Mouse (Mus musculus) telencephalon, adult 2 months (tissue): Measurements from ENCODE around the gene Hdhd5.

ENCODE experiments used
- DNase-seq: peaks from one replicate; pipeline ENCODE4 v3.0.0-alpha.2; 2011; ENCODE audit warnings: low read depth, low spot score

Gene Hdhd5

DNA sequence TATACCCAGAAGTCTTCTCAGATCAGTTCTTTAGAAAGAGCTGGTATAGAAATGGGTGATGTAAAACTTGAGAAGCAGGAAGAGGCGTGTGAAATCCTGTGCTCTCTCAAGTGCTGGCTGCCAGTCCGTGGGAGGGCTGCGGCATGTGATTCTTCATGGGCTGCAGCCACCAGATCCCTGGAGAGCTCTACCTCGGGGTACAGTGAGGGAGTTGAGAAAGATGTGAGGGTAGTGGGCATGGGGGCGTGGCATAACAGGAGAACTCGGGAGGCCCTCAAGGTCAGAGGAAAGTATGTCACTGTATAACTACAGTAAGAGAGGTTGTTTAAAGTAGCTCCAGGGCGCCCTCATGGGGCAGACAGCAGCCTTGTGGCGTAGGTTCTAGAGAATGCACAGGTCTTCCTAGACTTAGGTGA, 47.9 kb downstream of the Hdhd5 start:
- peak; percentile 91 for DNase-seq

DNA sequence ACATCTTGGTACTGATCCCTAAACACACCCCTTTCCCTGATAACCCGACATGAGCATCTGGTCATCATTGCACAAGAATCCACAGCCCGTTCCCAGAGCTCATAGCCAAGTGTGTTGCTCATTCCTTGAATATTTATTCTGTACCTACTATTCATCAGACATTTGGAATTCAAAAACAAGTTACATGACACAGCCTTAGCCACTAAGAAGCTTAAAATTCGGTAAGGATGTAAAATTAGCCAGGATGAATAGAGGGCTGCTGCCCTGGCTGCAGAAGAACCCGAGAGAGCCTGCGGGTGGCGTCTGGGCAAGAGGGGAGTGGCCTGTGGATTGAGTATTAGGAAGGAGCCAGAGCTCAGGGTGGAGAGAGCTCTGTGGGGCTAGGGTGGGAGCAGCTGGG, 48.4 kb downstream of the Hdhd5 start:
- DNase-seq, result no peak

DNA sequence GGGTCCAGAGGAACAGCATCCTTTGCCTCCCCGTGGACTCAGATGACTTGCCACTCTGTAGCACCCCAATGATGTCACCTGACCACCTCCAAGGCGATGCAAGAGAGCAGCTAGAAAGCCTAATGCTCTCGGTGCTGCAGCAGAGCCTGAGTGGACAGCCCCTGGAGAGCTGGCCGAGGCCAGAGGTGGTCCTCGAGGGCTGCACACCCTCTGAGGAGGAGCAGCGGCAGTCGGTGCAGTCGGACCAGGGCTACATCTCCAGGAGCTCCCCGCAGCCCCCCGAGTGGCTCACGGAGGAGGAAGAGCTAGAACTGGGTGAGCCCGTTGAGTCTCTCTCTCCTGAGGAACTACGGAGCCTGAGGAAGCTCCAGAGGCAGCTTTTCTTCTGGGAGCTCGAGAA, 49.1 kb downstream of the Hdhd5 start:
- DNase-seq, result no peak

DNA sequence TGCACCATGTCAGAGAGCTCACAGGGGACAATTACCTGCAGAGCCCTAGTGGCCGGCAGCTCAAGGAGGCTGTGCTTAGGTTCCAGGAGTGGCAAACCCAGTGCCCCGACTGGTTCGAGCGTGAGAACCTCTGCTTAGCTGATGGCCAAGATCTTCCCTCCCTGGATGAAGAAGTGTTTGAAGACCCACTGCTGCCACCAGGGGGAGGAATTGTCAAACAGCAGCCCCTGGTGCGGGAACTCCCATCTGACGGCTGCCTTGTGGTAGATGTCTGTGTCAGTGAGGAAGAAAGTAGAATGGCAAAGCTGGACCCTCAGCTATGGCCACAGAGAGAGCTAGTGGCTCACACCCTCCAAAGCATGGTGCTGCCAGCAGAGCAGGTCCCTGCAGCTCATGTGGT, 49.6 kb downstream of the Hdhd5 start:
- no peak for DNase-seq

DNA sequence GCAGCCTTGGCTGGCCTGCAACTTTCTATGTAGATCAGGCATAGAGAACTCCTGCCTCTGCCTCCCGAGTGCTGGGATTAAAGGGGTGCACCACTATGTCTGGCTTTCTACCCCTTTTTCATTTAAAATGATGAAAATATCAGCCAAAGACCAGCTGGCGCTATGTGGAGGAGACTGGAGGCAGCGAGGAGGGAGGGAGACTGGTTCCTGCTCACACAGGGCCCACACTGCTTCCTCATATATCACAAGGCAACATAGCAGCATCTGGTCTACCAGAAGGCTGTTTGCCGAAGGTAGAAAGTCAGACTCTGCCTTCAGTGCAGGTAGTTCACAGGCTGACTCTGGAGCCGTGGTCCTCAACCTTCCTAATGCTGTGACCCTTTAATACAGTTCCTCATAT, 50.8 kb downstream of the Hdhd5 start:
- peak; percentile 86 for DNase-seq

DNA sequence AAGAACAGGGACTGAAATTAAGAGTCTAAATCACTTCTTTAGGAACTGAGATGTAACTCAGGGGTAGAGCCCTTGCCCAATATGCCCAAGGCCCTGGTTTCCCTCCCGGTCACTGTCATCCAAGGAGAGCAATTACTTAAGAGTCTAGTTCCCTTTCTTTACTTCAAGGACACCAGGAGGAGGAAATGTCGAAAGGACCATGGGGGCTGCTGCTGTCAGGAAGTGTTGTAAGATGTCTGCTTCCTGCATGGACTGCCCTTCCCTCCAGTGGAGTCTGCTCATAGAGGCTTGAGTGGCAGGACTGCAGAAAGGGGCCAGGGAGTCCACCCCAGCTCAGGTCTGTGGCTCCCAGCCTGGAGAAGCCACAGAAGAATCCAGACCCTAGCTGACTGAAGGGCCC, 51.8 kb downstream of the Hdhd5 start:
- no peak for DNase-seq

DNA sequence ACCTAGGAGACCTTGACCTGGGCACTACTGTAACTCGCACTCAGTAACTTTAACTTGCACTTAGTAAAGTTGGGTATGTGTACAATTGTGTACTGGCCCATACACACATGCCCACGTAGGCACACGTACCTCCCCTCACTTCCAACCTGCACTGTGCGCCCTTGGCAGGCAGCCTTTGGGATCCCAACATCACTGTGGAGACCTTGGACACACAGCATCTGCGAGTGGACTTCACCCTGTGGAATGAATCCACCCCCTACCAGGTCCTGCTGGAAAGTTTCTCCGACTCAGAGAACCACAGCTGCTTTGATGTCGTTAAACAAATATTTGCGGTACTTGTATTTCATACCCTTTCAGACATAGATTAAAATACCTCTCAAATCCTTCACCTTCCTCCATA, 55.8 kb downstream of the Hdhd5 start:
- no peak for DNase-seq

DNA sequence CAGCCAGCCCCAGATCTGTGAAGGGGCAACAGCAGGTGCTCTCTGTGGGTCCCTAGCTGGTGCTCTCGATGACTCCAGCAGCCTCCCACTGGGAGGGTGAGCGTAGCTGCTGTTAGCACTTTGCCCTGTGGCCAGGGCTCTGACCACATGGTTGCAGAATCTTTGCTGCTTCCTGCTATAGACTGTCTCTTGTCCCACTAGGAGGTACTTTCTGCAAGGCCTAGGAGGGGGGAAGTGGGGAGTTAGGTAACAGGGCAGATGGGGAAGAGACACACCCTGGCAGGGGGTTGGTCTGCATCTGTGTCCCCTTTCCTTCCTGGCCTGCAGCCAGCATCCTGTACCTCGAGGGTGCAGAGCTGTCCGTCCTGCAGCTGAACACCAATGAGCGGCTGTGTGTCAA, 57.7 kb downstream of the Hdhd5 start:
- DNase-seq, result no peak

DNA sequence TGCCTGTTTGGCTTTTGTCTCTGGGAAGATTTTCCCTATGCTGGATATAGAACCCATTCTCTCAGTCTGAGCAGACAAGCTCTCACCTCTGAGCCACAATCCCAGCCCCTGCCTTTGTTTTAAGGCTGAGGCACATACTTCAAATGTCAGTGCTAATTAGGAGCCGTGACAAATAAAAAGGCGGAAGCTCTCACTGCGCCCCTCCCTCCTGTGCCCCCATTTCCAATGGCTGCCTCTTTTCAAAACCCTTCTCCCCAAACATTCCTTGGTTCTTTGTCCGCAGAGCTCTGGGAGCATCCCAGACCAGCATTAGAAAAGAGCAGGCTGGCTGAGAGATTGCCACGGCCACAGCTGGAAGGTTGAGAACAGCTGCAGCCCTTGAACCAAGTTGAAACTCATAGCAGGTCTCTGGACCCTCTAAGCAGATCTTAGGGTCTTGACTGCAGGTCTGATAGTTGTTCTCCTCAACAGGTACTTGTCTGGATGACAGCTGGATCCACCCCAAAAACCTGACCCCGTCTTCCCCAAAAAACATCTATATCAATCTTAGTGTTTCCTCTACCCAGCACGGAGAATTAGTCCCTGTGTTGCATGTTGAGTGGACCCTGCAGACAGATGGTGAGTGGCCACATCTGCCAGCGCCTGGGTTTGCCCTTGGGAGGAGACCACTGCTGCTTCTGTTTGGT, 58.5 kb downstream of the Hdhd5 start:
- DNase-seq, result no peak

DNA sequence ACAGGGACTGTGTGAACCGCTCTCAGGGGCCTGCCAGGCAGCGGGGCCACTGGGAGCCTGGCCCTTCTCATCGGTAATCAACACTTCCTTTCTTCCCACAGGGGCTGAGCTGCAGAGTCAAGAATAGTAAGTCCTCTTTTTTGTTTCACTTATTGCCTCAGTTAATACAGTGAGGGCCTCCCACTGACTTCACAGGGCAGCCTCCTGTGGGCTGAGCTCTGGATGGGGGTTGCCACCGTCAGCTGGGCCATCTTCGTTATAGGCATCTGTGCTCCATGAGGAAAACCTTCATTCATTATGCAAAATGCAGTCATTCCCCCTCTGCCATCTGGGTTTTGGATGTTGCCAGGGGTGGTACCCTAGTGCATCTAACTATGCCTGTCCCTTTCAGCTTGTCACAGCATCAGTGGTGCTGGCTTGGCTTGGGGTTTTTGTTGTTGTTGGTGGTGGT, 59.1 kb downstream of the Hdhd5 start:
- no peak for DNase-seq

DNA sequence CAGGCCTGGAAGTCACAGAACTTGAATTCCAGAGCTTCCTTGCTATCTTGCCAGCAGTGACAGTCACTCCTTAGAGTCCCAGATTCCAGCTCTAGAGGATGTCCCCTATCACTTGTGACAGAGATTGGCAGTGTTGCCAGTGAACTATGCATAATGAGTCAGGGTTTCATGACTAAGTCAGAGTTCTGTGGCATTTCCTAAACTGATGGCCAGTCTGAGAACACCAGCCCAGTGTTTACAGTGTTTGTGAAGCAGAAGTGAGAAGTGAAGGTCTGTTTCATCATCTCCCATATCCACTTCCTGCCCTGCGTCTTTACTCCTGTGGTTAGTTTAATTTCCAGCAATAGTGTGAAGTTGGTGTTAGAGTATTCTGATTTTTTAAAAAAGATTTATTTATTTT, 60.5 kb downstream of the Hdhd5 start:
- no peak for DNase-seq

DNA sequence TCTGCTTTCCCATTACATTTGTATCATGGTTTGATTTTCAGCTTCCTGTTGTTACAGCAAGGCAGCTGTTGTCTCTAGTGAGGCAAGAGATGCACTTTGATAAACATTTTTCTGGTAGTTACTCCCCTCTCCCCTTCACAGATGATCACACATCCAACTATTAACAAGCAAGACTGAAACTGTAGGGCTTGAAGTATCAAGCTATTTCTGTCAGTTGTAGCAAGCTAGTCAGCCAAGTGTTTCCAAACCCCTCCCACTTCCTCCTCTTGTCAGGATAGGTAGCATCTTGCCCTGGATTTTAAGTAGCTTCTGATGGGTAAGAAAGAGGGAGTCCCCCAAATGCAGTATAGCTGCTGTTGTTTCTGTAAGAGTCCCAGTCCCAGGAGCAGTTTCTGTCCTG, 61.3 kb downstream of the Hdhd5 start:
- no peak for DNase-seq

DNA sequence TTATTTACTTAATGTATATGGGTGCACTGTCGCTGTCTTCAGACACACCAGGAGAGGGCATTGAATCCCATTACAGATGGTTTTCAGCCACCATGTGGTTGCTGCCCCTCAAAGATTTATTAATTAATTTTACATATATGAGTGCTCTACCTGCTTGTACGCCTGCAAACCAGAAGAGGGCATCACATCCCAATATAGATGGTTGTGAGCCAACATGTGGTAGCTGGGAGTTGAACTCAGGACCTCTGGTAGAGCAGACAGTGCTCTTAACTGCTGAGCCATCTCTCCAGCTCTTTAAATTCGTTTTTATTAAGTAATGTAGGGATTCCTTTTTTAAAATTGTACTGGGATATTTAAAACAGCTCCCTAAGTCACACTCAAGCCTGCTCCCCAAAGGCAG, 61.9 kb downstream of the Hdhd5 start:
- no peak for DNase-seq

DNA sequence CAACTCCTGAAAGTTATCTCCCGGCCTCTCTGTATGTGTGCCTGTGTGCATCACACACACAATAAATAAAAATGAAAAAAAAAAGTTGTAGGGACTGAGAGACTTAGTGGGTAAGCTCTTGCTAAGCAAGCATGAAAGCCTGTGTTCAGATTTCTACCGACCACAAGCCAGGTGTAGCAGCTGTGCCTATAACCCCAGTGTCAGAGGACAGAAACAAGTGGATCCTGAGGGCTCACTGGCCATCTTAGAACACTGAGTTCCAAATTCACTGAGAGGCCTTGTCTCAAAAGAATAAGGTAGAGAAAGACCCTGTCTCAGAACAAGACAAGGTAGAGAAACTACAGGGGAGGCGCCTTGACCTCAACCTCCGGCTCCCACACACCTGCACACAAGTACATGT, 62.9 kb downstream of the Hdhd5 start:
- DNase-seq, result no peak

DNA sequence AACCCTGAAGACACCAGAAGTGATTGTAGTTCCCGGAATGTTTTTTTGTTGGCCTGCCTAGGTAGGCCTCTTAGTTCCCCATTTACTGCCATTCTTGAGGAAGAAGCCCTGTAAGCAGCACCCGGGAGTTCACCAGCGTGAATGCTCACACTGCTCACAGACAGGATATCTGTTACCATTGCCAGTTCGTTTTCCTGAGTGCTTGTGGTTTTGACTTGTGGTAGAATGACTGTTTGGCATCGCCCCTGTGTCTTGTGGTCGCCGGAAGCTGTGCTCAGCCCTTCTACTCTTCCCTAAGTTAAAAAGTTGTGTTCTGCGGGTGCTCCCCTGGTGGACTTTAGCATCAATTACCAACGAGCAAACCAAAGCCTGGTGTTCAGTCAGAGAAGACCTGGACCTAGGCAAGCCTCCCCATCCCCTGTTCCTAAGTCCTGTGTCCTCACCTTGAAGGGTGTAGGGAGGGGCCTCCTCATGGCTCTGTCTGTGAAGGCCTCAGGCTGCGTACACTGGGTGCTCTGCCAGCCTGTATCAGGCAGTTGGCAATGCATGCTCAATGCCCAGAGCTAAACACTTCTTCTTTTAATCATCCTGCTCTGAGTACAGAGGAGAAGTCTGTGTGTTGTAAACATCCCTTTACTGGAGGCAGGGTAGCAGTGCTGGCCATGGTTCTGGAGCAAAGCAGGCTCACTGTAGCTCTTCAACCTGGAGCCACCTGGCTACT, 64.3 kb downstream of the Hdhd5 start:
- no peak for DNase-seq

DNA sequence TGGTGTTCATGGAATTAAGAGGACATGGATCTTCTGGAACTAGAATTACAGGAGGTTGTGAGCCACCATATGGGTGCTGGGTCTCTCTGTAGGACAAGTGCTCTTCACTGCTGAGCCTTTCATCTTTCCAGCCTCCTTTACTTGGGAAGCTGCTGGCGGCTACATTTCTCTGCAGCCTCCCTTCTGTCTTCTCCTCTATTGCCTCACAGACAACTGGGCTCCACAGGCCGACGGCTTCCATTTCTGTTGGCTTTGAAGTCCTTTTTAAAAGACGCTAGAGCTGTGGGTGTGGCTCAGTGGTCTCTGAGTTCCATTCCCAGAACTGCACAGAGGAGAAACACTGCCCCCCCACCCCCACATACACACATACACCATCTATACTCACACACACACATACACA, 65.7 kb downstream of the Hdhd5 start:
- no peak for DNase-seq

DNA sequence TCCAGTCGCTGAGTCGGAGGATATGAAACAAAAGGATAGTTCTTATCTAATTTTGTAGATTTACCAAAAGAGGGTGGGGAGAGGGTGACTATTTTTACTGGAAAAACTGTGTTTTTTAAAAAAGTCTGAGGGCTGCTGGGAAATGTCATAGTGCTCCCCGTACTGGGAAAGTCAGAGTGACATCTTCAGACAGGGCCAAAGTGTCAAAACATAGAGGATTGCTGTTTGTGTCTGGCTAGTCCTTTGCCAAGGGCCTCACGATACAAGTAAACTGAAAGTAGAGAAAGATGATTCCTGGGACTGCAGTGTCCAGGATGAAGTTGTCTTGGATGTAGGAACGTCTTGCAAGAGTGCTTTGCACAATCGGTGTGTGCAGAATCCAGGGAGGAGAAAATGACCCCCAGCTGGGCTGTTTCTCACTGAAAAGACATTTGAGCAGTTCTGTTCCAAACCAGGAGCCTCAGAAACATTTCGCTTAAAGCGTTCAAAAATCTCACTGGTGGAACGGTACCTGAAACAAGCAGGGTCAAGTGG, 66.6 kb downstream of the Hdhd5 start:
- DNase-seq, result no peak

DNA sequence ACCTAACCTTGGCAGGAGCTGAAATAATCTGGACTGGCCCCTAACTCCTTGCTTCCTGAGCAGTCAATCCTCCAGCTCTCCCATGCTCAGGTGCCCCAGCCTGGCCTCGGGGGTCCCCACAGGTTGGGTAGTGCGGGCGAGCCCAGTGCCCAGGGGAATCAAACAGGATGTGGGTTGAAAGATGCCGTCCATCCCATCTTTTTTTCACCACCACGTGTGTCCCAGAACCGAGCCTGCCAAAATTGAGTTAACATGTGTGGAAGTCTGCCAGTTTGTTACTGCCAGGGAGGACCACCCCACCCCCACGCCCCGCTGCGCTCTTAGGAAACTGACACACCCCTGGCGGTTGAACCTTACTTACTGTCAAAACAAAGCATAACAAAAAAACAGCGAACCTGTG, 67.2 kb downstream of the Hdhd5 start:
- no peak for DNase-seq

DNA sequence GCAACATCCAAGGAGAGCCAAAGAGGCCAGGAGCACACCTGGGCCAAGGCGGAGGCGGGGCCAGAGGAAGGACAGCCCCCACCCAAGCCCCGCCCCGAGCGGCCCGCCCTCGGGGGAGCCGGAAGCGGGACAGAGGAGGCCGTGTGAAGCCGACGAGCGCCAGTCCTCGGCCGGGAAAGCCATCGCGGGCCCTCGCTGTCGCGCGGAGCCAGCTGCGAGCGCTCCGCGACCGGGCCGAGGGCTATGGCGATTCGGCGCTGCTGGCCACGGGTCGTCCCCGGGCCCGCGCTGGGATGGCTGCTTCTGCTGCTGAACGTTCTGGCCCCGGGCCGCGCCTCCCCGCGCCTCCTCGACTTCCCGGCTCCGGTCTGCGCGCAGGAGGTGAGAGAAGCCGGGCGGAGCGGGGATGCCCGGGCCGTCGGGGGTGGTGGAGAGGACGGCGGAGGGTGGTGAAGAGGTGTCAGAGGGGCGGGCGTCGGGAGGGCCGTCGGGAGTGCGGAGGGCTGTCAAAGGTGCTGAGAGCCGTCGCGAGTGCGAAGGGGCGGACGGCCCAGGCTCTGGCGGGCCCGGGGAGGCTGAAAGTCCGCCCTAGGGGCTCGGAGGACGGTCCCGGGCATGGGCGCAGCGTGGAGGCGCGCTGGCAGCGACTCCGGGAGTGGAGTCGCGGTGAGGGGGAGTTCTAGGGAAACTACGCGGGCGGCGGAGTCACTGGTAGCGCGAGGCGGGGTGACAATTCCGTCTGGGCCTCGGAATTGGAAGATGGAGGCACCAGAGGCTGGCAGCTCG, 67.8 kb downstream of the Hdhd5 start, which contains the start of gene Il17ra:
Gene Il17ra (plus strand): TSS at position 162 of the 786 bp plus-strand sequence.
- DNase-seq, result no peak

DNA sequence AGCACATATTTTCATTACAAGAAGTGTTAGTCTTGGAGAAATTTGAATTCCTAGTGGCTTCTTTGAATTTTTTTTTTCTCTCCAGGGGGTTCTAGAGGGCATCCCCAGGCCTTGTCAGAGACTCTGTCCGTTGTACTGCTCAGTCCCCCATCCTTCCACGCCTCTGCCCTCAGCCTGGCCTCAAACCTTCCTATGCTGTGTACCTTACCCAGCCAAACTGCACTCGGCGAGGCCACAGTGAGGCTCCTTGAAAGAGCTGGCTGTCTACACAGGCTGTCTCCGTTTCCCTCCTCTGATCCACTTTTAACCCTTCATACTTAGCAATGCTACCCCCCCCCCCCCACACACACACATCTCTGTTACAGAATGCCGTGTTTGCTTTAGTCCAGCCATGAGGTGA, 68.9 kb downstream of the Hdhd5 start:
- no peak for DNase-seq

DNA sequence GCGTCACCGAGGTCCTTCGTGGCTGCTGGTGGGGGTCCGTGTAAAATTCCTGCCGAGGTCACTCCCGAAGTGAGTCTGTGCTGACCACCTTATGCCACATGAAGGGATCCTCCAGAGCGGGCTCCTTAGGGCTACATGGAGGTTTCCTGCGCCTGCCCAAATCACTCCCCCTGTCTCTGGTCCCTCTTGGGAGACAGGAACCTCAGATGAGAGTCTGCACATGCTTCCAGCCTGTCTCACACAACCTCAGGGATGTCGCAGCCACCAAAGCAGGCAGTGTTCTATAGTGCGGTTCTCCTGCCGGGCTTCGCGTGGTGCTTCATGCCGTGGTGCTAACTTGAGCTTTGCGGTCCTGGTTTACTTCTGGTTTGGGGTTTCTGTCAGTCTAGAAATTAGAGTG, 69.9 kb downstream of the Hdhd5 start:
- no peak for DNase-seq
